Mouse (Mus musculus) T-helper 1 cell (primary cell): ENCODE data around the gene Mipol1.

ENCODE experiments used
- in situ Hi-C: fragments of 300-600 bp; cut with MboI, MseI; formaldehyde crosslinking; loops from one replicate; pipeline ENCODE4 v1.15.1; 2025; ENCODE audit warnings: high pct_unique_total_duplicates

The Mipol1 gene

DNA sequence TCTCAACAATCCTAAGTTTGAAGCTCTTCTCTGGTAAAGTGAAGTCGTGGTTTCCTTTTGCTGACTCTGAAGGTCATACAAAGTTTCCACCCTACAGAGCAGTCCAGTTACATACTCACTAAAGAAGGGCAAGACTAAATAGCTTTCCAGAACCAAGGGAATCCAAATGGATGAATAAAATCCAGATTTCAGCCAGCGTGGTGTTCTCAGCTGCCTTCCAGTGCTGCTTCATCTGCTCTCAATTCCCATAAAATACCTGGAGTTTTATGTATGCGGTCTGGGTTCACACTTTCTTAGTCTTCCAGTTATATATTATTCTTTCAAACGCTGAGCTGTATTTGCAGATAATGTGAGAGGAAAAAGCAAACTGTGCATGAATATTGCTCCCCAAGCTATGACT is 280.9 kb downstream of the Mipol1 start:
- in situ Hi-C loops, result no loop called here

DNA sequence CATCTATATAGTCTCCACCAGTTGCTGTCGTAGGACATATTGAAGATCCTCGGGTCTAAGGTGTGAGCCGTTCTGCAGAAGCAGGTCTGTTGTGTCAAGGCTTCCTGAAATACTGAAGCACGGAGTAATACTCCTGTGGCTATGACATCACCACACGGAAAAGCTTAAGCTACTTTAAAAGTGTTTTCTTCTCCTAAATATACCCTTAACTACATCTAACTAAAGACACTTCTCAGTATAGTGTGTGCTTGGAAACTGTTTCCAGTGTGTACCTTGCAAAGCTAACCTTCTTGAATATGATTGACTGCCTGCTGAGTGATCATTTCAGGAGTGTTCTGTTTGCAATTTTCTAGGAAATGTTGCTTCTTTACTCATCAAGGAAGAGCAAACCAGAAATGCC is 281.3 kb downstream of the Mipol1 start:
- in situ Hi-C loops, result no loop called here

DNA sequence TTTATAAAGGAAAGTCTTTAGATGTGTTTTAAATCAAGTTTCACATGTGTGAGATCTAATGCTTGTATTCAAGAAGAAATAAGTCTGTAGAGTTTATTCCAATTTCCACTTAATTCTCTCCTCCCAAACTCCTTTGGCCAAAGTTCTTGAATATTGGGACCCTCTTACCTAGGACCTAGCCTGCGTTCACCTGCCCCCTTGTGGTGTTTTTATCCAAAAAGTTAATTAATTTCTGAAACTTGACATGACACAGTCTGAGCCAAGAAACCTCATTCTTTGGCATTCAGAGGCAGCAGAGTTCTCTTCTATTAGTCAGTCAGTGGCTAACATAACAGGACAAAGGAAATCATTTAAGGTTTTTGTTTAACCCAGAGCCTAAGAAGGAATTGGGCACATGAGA is 284.3 kb downstream of the Mipol1 start:
- in situ Hi-C loops, result no loop called here

DNA sequence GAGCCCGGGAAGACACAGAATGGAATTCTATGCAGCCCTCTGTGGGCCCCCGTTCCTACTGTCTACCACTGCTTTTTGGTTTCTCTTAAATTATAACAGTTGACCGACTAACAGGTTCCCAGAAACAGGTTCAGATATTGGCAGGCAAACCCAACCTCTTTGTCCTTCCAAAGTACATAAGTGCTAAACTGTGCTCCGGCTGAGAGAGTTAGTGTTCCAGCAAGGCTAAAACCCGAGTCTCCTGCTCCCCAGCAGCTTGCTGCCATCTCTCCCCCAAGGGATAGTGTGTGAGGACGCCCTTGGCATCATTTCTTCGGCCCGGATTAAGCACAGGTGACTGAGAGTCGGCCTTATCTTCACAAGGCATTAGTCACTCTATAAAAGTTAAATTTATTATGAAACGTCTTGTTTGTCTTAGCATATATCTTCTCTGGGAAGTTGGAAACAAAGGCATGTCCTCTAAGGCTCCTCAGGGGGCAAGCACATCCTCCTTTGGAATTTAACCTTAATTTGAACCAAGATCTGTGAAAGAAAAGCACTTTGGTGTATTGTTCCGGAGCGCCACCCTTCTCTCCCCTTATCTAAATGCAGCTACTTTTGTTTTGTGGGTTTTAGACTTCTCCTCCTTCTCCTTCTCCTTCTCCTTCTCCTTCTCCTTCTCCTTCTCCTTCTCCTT is 285.6 kb downstream of the Mipol1 start:
- in situ Hi-C loops, result no loop called here

DNA sequence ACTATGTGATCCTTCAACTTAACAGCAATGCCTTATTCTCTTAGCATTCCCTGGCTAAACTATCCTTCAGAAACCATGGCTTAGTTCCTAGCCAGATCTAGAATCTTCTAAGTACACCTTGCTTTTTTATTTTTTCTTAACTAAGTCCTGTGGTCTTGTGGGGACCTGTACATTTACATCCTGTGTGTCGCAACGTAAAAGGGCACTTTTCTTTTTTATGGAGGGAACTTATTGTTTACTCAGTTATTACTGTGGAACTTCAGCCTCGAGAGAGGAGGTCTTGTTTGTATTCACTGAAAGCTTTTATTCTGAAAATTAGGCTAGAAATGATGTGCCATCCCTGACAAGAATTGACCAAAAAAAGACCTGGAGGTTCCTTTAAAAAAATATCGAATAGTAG is 298.1 kb downstream of the Mipol1 start:
- in situ Hi-C loops, result loop anchor here (25.0 kb wide), 2 partner anchors 991 to 1684 kb away; partner anchors contain the start of genes Fbxo33 and Nkx2-1

DNA sequence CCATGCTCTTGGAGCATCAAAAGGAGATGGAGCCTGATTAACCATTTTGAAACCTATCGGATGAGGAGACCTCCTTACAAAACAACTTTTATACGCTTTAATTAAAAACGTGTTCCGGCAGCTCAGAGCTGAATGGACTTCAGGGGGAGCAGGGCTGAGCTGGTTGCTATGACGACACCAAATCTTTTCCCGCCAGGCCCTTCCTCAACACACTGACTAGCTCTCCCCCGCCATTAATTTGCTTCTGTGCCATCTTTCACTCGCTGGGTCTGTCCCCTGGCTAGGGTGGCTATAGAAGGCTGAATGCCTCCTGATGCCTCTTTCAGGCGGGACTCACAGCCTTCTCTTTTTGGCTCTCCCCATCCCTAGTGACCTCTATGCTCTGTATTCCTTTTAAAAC is 300.2 kb downstream of the Mipol1 start:
- in situ Hi-C loops, result loop anchor here (10.0 to 25.0 kb wide), 4 partner anchors 266 to 1696 kb away; partner anchors contain the start of genes Brms1l, Fbxo33 and Nkx2-1

DNA sequence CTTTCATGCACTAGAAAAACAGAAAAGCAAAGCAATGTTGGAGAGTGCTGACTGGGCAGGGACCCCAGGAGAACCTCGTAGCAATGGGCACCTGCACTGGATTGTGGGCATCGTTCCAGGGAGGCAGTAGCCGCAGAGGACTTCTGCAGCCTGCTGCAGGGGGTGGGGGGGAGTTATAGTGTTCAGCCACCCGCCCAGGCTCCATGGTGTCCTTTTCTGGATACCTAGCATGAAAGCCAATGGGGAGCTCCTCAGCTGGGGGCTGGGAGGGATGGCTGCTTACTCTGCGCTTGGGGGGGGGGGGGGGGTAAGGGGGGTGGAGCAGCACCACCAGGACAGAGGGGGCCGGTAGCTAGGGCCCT is 304.3 kb downstream of the Mipol1 start:
- in situ Hi-C loops, result loop anchor here (10.0 to 25.0 kb wide), 4 partner anchors 270 to 1700 kb away; partner anchors contain the start of genes Brms1l, Fbxo33 and Nkx2-1

DNA sequence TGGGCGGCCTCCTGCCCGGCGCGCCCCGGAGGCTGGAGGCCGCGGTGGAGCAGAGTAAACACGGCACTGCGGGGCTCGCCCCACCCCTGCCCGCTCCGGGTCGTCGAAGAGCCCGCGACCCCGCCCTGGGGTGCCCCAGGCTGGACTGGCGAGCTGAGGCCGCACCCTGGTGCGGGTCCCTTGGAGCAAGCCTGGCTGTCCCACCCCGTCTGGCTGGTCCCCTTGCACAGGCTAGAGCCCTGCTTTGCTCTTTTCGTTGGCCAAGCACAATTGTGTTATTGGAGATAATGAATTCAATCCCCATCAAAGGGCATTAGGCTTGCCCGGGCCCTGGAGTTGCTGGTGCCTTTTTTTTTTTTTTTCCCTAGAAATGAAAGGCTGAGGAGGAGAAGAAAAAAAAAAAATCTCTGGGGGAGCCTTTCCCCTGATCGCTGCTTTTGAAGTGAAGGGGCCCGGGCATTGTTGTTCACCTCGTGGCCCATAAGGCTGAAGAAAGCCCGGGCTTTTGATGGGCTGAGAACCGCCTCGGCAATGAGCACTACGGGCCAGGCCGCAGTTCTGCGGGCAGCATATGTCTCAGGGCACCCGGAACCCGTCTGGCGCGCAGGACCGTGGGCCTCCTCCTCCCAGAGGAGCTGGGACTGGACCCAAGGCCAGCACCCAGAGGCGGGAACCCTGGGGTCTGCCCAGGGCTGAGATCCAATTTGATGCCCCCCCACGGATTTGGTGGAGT is 304.8 kb downstream of the Mipol1 start:
- in situ Hi-C loops, result loop anchor here (10.0 to 25.0 kb wide), 4 partner anchors 270 to 1700 kb away; partner anchors contain the start of genes Brms1l, Fbxo33 and Nkx2-1

DNA sequence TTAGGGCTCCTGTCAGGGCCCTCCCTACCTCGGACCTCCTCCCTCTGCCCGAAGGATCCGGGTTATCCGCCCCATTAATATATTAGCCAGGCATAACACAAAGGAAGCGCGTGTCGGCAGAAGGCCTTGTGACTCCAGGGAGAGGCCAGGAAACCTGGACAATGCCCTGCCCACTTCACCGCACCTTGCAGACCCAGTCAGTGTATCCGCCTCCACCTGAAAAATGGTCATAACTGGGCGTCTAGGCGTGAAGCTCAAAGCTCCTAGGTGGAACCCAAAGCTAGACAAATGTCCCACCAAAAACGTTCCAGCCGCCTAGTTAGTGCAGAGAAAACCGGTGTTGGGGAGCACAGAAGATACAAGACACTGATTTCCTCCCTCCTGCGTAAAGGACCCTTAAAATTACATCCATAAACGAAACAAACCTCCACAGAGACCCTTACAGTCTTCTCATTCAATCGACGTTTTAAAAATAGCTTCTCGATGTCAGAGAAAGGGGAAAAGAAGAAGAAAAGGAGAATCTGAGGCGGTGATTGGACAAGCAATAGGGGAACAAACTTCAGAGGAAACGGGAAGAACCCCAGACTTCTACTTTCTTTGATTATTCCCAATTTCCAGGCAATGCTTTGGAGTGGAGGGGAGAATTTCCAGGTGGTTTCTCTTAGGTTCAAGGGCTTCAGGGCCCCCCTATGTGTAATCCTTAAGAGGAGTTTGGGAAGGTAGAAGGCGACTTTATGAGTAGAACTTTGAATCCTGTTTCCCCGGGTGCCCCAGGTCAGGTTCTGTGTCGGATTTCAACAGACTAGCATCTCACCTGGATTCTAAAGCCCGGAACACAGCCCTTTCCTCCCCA is 306.1 kb downstream of the Mipol1 start:
- in situ Hi-C loops, result loop anchor here (10.0 to 25.0 kb wide), 4 partner anchors 271 to 1701 kb away; partner anchors contain the start of genes Brms1l, Fbxo33 and Nkx2-1

DNA sequence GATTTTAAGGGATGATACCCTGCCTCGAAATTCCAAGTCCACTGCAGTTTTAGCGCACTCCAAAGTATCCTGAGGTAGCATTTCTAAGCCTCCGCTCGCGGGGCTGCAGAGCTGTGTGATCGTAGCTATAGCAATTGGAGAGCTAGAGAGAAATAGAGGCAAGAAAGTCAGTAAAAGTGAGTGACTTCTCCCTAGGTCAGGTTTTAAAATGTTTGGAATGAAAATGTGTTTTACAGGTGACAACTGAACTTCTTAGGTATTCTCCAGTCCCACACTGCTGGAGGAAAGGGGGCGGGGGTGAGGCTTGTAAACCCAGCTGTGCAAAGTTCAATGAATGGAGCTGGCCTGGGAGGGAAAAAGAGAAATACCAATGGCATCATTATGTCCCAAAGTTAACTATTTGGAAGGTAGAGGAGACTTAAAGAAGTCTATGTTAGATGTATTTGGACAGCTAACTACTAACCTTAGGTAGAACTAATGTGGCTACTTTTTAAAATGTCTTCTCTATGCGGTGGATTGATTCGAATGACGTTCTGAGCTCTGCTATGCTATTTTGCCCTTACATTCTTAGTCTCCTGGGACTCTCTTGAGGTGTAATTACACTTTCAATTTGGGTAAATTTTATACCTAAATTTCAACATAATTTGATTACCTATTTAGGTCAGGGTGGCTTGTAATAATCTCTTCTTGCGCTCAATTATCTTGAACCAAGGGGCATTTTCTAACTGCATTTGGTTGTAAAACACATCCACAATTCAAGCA is 306.9 kb downstream of the Mipol1 start:
- in situ Hi-C loops, result loop anchor here (10.0 to 25.0 kb wide), 4 partner anchors 272 to 1702 kb away; partner anchors contain the start of genes Brms1l, Fbxo33 and Nkx2-1

DNA sequence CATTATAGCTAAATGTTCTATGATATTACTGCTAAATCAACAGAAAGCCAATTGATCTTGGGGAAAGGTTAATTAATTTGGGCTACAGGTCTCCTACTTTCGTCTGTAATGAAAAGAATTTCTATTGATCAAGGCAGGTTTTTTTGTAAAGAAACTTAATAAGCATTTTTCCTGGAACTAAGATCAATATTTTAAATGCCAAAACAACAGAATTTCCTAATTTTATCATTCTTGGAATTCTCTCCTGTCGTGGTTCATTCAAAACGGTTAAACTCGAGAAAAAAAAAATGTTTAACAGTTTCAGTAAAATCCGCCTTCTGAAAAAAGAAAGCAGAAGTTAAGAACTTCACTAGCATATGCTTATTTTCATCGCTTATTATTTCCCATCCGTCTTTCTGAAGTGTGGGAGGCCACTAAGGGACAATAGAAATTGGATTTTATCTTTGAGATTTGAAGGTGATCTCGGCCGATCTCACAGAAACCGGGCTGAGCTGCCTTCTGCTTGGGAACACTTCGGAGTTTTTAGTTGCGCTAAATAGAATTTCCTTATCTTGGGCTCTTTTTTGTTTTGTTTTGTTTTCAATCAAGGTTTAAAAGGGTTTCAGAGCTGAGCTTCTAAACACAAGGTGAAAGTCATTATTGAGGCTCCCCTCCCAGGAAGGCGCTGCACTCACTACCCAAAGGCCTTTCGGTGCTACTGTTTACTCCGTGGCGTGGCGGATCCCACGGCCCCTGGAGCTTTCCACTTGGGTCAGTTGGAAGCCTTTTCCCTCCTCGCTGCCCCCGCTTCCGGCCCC is 307.8 kb downstream of the Mipol1 start:
- in situ Hi-C loops, result loop anchor here (10.0 to 25.0 kb wide), 4 partner anchors 273 to 1703 kb away; partner anchors contain the start of genes Brms1l, Fbxo33 and Nkx2-1

DNA sequence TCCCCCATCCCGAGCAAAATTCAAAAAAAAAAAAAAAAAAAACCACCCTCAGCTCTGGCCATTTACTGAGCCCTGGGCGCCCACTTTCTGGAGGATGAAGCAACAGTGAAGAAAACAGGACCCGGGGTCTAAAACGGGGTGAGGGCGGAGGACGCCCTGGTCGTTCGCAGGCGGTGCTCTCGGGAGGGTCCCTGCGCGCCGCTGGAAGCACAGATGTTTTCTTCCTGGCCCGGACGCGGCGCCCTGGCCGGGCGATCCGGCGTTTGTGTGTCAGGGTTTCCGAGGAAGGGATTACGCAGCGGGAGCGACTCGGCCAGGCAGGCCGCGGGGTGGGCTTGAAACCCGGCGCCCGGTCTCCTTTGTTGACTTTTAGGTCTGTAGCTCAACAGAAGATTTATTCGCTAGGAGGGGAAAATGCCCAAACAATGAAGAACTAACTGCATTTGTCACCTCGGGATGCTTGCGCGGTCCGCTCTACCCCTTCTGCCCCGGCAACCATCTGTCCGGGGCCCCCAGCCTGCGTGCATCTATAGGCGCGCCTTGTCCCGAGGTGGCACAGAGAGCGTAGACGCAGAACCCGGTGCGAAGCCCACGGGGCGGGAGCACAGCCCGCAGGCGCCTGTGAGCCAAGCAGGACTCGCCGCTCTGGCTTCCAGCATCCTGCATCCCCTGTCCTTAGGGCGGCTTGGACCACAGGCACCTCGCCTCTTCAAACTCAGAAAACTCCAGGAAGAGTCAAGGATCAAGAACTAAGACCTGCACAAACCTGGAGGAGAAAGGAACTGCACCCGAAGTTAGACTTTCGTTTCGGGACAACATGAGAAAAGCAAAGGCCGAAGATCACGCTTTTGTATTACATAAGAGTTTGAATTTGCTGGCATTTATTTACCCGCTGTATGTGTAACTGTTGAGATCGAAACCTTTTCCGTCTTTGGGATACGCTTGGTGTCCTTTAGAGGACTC is 308.6 kb downstream of the Mipol1 start:
- in situ Hi-C loops, result loop anchor here (10.0 to 25.0 kb wide), 4 partner anchors 274 to 1704 kb away; partner anchors contain the start of genes Brms1l, Fbxo33 and Nkx2-1

DNA sequence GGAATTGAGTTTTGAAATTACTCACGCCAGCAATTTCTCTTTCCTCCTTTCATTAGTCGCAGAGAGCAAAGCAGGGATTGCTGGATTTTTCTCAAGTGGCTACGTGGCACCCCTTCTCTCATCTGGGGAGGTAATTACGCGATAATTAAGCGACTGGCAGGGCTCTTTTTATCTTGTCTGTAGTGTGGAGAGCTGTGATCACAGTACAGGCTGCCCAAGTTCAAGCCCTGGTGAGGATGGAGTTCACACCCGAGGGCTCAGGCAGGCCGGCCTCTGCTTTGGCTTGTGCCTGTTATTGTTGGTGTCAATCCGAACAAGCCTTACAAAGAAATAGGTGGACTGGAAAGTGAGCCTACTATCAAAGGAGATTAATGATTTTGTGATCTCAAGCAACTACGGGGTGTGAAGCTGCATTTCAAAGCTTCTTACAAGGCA is 309.3 kb downstream of the Mipol1 start:
- in situ Hi-C loops, result loop anchor here (10.0 to 25.0 kb wide), 4 partner anchors 275 to 1705 kb away; partner anchors contain the start of genes Brms1l, Fbxo33 and Nkx2-1

DNA sequence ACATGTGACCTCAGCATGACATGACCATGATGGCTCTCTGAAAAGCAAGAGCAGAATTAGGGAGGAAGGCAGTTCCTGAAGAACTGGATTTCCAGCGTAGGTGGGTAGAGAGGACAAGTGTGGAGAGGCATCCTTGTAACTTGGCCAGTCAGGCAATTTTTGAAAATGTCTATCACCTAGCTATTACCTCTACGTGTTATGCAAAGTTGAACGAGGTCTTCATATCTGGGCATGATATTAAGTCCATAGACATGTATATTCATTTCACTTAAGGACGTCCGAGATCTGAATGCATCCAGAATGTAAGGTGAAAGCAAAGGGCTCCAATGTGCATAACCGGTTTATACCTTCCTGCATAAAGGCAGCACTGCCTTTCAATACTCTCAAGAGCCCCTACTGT is 310.9 kb downstream of the Mipol1 start:
- in situ Hi-C loops, result loop anchor here (5.0 to 25.0 kb wide), 3 partner anchors 844 to 1671 kb away; partner anchors contain the start of genes Fbxo33 and Nkx2-1

DNA sequence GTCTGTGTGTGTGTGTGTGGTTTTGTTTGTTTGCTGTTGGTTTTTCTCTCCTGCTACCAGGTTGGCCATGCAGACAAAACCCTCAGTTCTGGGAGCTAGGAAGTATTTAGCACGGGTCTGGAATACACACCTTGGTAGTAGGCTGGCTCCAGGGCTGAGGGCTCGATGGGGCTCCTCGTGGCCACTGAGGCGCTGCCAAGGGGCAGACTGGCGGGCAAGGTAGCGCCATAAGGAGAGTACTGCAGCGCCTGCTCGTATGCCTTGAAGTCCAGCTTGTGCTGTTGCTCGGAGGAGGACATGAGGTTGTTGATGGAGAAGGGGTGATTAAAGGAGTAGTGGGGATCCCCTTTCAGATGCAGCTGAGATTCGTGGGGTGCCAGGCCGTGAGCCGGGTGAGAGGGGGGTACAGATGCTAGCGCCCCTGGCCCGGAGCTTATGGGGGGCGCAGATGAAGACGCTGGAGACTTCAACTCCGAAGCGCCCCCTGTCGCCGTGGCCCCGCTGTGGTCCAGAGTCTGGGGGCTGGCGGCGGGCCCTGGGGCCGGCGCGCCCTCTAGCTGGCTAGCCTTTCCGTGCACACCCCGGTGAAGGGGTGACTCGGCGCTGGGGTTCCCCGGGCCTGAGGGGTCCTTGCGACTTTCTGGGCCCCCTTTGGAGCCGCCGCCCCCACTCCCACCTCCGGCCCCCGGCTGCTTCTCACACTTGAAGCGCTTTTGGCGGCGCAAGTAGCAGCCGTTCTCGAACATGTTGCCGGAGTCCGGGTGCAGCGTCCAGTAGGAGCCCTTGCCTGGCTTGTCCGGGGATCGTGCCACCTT is 311.9 kb downstream of the Mipol1 start:
- in situ Hi-C loops, result loop anchor here (5.0 to 25.0 kb wide), 3 partner anchors 845 to 1670 kb away; partner anchors contain the start of genes Fbxo33 and Nkx2-1

DNA sequence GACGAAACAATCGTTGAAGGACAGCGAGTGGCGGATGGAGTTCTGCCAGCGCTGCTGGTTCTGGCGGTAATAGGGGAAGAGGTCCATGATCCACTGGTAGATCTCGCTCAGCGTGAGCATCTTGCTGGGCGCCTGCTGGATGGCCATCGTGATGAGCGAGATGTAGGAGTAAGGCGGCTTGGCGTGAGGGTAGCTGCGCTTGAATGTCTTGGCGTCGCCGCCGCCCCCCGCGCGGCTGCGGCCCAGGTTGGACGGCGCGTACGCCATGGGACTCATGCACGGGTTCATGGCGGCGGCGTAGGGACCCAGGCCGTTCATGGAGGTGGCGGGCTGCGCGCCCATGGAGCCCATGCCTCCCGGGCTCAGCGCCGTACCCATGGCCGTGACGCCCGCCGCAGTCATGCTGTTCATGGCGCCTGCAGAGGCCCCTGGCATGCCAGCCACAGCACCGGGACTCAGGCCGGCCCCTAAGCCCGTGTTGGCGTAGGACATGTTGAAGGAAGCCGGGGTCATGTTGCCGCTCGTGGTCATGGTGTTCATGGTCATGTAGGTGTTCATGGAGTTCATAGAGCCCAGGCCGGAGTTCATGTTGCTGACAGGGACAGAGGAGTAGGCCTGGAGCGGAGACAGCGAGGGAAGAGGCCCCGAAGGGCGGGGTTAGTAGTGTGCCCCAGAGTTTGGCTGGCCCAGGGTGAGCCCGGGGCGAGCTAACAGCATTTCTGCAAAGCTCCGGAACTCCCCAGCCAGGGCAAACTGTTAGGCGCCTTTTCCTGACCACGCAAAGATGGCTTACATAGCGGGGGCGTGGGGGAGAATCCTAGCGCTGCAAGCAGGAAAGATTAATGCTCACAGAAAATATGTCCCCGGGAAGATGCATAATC is 312.8 kb downstream of the Mipol1 start:
- in situ Hi-C loops, result loop anchor here (5.0 to 25.0 kb wide), 3 partner anchors 846 to 1669 kb away; partner anchors contain the start of genes Fbxo33 and Nkx2-1
